Mouse (Mus musculus) urinary bladder, postnatal 25 days (tissue): ENCODE measurements around the gene Tagap1.
"Not testable (repeated sequence)": the region's sequence is repeated elsewhere in the genome, so short reads cannot be mapped to it uniquely, and the experiment has no call there.

Source experiments
- DNase-seq: peaks from one replicate; pipeline ENCODE4 v3.0.0; 2022; ENCODE audit warnings: low spot score

Tagap1 gene

GRCm38 (mm10) chr17:6961181-6962000 is 435 bp upstream of the Tagap1 start:
- DNase-seq: not testable (repeated sequence)

- DNase-seq: not testable (repeated sequence)
These were observed 607 bp downstream of the Tagap1 start for GRCm38 (mm10) chr17:6960349-6960748.

- DNase-seq: not testable (repeated sequence)
These were observed 1.3 kb downstream of the Tagap1 start for GRCm38 (mm10) chr17:6959543-6960259.

GRCm38 (mm10) chr17:6958881-6959280 is 2.1 kb downstream of the Tagap1 start:
- not testable (repeated sequence) for DNase-seq

GRCm38 (mm10) chr17:6948769-6949228 is 12.2 kb downstream of the Tagap1 start:
- not testable (repeated sequence) for DNase-seq

- DNase-seq: peak; percentile 73
These were observed 12.8 kb downstream of the Tagap1 start, which contains the start of gene Rsph3b for GRCm38 (mm10) chr17:6947984-6948768. Rsph3b (minus strand) TSS chr17:6948682.

GRCm38 (mm10) chr17:6947637-6947983 is 13.3 kb downstream of the Tagap1 start:
- DNase-seq: not testable (repeated sequence)

GRCm38 (mm10) chr17:6942560-6942959 is 18.4 kb downstream of the Tagap1 start:
- not testable (repeated sequence) for DNase-seq

GRCm38 (mm10) chr17:6931625-6932024 is 29.3 kb downstream of the Tagap1 start:
- DNase-seq: not testable (repeated sequence)

GRCm38 (mm10) chr17:6920351-6920894 is 40.5 kb downstream of the Tagap1 start:
- DNase-seq: not testable (repeated sequence)

GRCm38 (mm10) chr17:6919388-6919787 is 41.6 kb downstream of the Tagap1 start:
- DNase-seq: not testable (repeated sequence)

- not testable (repeated sequence) for DNase-seq
These were observed 45.7 kb downstream of the Tagap1 start for GRCm38 (mm10) chr17:6915282-6915681.

GRCm38 (mm10) chr17:6914066-6914465 is 46.9 kb downstream of the Tagap1 start:
- not testable (repeated sequence) for DNase-seq
